Mouse (Mus musculus) adrenal gland, adult 2 months (tissue): ENCODE data around the gene Adgrg1. TPM values are rescaled to one million over a fixed set of nuclear protein-coding genes. Genes with fewer than 3 reads are reported as not detected.

Source experiments
- DNase-seq: peaks from one replicate; pipeline ENCODE4 v3.0.0; 2021
- polyA plus RNA-seq: library from polyadenylated mRNA; depleted of rRNA; stranded (reverse); fragments of >200 nt; gene quantifications from 2 replicates; pipeline ENCODE4 v1.2.3, GENCODE M21; 2012
- total RNA-seq, 2 experiments: library from RNA; stranded (reverse); gene quantifications; 2 replicates each; pipeline ENCODE4 v1.2.3; 2021

Gene Adgrg1
- total and polyA plus RNA-seq, 3 experiments: 17.3 to 40.2 (median 24.3) TPM

- DNase-seq: no peak
These were observed 2.3 kb downstream of the Adgrg1 start for GRCm38 (mm10) chr8:94976651-94977417.

- no peak for DNase-seq
These were observed 3.6 kb downstream of the Adgrg1 start for GRCm38 (mm10) chr8:94978131-94978530.

- no peak for DNase-seq
These were observed 4.2 kb downstream of the Adgrg1 start for GRCm38 (mm10) chr8:94978593-94979319.

- DNase-seq: no peak
These were observed 5.6 kb downstream of the Adgrg1 start for GRCm38 (mm10) chr8:94980176-94980575.

GRCm38 (mm10) chr8:94980976-94981375, 6.4 kb downstream of the Adgrg1 start:
- no peak for DNase-seq

- no peak for DNase-seq
These were observed 7.3 kb downstream of the Adgrg1 start for GRCm38 (mm10) chr8:94981848-94982247.

GRCm38 (mm10) chr8:94983146-94983545, 8.6 kb downstream of the Adgrg1 start:
- no peak for DNase-seq

- DNase-seq: peak; percentile 84
These were observed 9.4 kb downstream of the Adgrg1 start for GRCm38 (mm10) chr8:94983881-94984516.

GRCm38 (mm10) chr8:94985023-94985422, 10.5 kb downstream of the Adgrg1 start:
- no peak for DNase-seq

- no peak for DNase-seq
These were observed 12.1 kb downstream of the Adgrg1 start for GRCm38 (mm10) chr8:94986676-94987075.

- DNase-seq: no peak
These were observed 13.0 kb downstream of the Adgrg1 start for GRCm38 (mm10) chr8:94987553-94987952.

GRCm38 (mm10) chr8:94988619-94989018, 14.1 kb downstream of the Adgrg1 start:
- DNase-seq: no peak

- no peak for DNase-seq
These were observed 15.2 kb downstream of the Adgrg1 start for GRCm38 (mm10) chr8:94989711-94990110.

GRCm38 (mm10) chr8:94990598-94991453, 16.3 kb downstream of the Adgrg1 start:
- DNase-seq: no peak

GRCm38 (mm10) chr8:94991454-94991994, 17.0 kb downstream of the Adgrg1 start:
- DNase-seq: no peak

- DNase-seq: no peak
These were observed 17.5 kb downstream of the Adgrg1 start for GRCm38 (mm10) chr8:94992010-94992409.

- peak; percentile 68 for DNase-seq
These were observed 18.0 kb downstream of the Adgrg1 start for GRCm38 (mm10) chr8:94992534-94992933.

- DNase-seq: no peak
These were observed 18.6 kb downstream of the Adgrg1 start for GRCm38 (mm10) chr8:94992996-94993724.

- peak; percentile 59 for DNase-seq
These were observed 19.5 kb downstream of the Adgrg1 start for GRCm38 (mm10) chr8:94994006-94994405.

GRCm38 (mm10) chr8:94994510-94994909, 20.0 kb downstream of the Adgrg1 start:
- no peak for DNase-seq

- peak; percentile 74 for DNase-seq
These were observed 20.9 kb downstream of the Adgrg1 start for GRCm38 (mm10) chr8:94995336-94995893.
